Mouse (Mus musculus) liver, adult (tissue): ENCODE measurements around the gene Fnbp1.
A peak's percentile ranks its signal among the peaks of the same experiment; 100 is the strongest.

Experiments
- GATA4 ChIP-seq: IDR thresholded peaks from 2 replicates; pipeline ENCODE4 v1.6.1; 2014; ENCODE audit warnings: mild to moderate bottlenecking, low read length; ENCODE audit not compliant: insufficient replicate concordance

The Fnbp1 gene

DNA sequence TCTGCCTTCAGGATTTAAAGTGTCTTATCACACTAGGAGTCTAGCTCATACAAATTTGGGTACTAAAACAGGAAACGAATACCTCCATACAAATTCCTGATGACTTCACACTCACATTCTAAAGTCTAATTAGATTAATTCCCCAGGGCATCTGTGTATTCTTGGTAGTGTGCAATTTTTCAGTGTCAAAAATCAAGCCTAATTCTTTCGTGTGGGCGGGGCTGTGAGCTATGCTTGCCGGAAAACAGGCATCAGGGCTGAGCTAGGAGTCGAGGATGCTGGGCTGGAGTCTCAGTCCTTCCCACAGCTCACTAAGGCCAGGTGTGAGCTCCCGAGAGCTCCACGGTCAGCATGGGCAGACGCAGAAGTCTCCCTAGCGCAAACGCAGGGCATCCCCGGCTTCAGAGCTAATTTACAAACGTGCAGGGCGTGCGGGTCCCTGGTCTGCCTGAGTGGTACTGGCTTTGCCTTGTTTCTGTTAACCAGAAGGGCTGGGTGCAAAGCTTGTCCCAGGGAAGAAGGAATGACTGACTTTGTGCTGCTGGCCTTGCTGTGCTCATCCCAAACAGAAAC lies 4.7 kb downstream of the Fnbp1 start:
- TF ChIP-seq GATA4: no peak

DNA sequence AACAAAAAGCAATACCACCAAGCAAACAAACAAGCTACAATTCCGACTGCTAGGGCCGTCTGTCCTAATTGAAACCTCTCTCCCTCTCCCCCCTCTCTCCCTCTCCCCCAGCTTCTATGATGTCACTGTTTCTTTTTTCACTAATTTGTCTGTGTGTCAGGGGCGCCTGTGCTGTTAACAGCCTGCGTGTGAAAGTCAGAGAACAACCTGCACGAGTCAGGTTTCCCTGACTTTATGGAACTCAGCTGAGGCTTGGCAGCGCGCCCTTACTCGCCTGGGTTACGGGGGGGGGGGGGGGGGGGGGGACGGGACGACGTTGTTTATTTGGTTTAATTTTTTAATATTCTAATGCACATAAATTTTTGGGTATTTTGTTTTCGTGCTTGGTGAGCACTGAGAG lies 5.5 kb downstream of the Fnbp1 start:
- TF ChIP-seq GATA4: no peak

DNA sequence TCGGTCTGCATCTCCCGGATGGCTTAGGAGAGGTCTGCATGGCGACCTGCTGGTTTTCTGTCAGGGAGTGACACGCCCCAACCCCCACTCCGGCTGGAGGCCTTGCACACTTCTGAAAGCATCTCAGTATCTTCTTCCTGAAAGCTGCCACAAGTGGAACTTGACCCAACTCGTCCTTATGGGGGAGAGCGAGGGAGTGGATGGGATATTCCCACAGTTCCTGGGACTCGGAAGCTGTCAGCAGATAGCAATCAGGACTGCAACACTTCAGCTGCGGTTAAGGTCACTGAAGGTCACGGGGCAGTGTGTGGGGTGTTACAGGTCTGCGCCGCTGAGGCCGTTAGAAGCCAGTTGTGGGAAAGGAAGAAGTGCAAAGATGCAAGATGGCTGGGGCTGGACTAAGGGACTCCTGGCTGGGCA lies 6.3 kb downstream of the Fnbp1 start:
- TF ChIP-seq GATA4: no peak; the same call in 1 of the 2 replicates

DNA sequence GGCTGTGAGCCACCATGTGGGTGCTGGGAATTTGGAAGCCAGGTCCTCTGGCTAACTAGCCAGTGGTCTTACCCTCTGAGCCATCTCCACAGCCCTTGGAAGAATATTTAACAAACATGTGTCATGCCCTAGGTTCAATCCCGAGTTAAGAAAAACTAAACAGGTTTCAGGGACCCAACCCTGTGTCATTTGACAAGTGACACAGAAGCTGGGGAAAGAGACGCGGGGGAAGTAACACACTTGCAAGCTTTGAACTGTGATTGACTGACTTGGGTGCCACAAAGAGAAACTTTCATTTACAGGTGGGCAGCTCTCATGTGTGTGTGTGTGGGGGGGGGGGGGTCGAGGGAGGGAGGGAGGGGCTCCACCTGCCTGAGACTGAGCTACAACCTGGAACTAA lies 7.8 kb downstream of the Fnbp1 start:
- no peak for TF ChIP-seq GATA4

DNA sequence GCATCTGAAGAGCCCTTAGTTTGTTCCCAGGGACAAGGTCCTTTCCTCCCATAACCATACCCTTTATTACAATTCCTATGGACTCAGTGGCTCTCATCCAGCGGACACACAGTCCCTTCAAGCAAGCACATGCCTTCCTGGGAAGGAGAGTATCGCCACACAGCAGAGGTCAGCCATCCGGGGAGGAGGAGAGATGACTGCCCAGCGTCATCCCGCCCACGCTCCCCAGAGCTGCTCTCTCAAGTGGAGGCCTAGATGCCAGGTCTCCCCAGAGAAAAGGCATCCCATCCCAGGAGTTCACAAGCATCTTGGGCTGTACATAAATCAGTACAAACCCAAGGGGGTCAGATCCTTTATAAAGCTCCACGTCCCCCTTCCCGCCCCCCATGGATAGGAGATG lies 9.1 kb downstream of the Fnbp1 start:
- no peak for TF ChIP-seq GATA4

DNA sequence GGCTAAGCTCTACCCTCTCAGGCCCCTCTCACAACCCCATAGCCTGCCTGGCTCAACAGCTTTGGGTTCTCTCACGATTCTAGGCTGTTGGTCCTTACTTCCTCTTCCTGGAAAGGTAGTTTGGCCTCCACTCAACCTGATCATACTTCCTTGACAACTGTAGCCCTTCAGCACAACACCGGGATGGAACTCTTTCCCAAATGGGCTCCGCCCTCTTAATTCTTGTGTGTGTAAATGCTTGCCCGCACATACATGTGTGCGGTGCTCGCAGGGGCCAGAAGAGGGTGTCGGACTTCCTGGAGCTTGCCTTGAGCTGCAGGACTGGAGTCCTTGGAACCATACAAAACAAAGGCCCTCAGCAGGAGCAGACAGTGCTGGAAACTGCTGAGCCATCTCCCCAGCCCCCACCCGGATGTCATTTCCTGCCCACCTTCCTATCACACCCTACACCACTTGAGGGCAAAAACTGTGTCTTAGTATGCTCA lies 11.0 kb downstream of the Fnbp1 start:
- no peak for TF ChIP-seq GATA4

DNA sequence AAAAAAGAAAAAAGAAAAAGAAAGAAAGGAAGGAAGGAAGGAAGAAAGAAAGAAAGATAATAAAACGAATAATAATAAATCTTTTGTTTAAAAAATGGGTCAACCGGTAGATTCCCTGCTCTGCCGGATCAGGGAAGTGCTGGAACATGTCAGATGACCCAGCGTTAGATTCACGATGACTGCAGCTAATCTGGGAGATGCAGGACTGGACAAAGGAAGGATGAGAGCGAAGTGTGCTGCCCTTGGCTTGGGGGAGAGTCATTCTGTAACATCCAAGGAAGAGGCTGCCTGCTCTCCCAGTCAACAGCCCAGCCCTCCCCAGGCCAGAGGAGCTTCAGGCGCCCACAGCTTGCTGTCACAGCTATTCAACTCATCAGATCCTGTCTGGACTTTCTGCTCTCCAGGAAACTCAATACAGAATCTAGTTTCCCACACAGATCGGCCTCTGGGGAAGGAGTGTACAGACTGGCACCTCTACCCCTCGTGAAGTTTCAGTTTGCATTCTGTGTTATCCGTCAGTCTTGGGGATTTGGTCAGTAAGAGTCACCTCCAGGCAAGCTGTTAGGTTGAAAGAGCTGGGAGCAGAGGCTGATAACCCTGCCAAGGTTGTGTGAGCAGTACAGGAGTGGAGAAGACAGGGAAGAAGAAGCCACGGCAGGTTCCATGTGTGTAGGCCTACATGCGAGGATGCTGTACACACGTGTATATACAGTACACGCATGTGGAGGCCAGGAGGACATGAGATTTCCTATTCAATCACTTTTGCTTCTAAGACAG lies 11.9 kb downstream of the Fnbp1 start:
- TF ChIP-seq GATA4: peak; percentile 51; the same call in 1 of the 2 replicates

DNA sequence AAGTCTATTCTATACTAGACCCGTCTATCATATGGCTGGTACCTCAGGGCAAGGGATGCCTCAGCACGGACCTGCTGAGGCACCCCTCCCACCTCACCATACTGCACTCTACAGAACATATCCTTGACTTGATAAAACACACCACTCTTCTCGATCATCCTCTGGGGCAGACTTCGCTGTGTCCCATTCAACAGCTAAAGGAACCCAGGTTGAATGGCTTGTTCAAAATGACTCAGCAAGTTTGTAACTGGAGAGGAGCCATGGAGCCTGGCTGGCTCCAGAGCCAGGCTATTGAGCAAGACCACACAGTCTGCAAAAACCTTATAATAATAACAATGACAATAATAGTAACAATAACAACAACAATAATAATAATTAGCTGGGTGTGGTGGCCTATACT lies 13.9 kb downstream of the Fnbp1 start:
- no peak for TF ChIP-seq GATA4

DNA sequence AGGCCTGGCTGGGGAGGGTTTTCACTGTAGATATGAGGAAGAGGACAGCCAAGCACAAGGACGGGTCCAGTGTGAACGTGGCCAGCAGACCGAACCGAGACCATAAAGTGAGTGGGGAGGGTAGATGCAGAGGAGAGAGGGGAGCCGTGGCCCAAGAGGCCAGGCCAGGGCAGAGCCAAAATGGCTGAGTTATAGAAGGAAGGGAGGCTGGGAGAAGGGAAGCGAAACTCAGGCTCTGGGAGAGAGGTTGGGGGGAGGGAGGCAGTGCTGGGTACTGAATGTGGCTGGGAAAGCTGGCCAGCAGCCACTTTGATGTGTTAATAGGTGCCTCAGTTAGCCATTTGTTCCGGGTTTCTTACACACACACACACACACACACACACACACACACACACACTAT lies 14.6 kb downstream of the Fnbp1 start:
- no peak for TF ChIP-seq GATA4

DNA sequence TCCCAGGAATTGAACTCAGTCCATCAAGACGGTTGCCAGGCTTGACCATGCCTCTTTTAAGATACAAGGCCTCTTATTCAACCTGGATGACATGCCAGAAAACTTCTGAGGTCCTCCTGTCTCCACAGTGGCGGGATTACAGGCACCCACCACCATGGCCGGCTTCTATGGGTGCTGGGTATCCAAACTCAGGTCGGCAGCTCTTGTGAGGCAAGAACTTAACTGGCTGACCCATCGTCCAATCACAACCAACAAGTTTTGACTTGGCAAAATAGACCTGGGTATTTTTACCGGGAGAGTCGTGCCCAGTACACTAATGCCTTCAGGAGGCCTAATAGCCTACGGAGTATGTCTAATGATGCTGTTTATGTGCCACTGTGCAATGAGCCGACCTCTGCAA lies 15.8 kb downstream of the Fnbp1 start:
- TF ChIP-seq GATA4: no peak

DNA sequence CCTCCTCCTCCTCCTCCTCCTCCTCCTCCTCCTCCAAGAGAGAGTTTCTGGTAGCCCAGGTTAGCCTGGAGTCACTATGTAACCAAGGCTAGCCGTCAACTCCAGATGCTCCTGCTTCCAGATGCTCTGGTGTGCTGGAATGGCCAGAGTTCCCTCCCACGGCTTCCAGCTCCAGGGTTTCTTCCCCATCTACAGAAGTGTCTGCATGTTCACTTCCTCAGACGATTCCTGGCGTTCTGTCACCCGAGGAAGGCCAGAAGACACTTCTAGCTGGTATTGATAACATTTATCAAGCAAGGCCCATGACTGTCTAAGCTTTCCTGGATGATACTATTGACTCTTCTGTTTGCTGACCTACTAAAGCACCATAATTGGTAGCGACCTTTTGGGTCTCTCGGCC lies 16.7 kb downstream of the Fnbp1 start:
- TF ChIP-seq GATA4: no peak; the same call in 1 of the 2 replicates

DNA sequence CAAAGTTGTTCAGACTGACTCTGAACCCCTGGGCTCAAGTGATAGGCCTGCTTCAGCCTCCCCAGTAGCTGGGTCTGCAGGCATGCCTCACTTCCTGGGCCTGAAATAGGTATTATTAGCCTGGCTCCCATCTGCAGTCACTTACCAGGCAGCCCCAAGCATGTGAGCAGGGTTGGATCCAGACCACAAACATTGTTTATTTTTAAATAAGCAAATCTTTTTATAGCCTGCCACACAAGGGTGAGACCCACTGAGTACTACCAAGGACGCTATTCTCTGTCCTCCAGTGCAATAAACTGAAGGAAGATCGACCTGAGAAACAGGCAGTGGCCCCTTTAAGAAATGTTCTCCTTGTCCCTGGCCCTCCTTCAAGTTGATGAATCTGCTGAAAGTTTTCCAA lies 17.1 kb downstream of the Fnbp1 start:
- no peak for TF ChIP-seq GATA4

DNA sequence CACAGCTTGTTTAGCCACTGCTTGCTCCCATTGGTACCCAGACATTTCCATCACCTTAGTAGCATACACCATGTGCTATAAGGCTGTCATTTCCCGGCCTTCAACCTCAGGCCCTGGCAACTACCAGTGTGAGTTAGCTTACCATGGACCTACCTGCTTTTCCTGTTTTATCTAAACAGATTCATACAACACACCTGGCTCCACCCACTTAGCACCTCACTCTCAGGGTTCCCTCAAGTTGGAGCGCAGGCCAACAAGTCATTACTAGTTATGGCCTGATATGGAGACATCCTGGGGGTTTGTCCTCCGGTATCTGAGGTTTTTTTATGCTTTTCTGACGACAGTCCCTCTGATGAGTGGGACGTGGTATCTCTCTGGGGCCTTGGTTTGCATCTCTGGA lies 18.3 kb downstream of the Fnbp1 start:
- no peak for TF ChIP-seq GATA4

DNA sequence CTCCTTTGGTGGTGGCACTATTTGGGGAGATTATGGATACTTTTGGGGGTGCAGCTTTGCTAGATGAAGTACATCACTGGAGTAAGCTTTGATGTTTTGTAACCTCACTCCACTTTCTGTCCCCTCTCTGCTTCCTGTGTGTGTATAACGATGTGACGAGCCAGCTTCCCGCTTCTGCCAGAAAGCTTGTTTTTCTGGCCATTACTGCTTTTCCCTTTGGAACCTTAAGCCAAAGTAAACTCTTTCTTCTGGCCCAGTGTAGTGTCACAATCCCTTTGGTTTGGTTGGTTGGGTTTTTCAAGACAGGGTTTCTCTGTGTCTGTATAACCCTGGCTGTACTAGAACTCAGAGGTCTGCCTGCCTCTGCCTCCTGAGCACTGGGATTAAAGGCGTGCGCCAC lies 19.0 kb downstream of the Fnbp1 start:
- TF ChIP-seq GATA4: no peak

DNA sequence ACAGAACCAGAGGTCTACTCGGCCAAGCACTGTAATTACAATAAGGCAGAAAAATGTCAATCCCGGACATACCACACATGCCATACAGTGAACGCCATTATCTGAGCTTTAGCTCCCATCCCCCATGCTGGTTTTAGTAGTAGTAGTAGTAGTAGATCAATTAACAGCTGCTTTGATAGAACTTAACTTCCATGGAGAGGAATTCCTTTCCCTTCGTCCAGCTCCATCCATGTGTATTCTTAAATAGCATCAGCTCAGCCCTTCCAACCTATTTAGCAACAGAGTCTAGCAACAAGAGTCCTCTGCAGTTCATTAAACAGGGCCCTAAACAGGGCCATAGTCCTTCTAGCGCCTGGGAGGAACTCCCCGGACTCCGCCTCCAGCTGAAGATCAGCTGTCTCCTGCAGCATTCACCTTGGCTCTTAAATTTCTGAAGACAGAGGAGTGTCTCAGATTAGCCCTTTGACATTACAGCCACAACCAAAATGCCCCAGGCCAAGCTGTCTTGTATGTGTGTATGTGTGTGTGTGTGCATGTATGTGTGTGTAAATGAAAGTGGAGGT lies 20.6 kb downstream of the Fnbp1 start:
- no peak for TF ChIP-seq GATA4

DNA sequence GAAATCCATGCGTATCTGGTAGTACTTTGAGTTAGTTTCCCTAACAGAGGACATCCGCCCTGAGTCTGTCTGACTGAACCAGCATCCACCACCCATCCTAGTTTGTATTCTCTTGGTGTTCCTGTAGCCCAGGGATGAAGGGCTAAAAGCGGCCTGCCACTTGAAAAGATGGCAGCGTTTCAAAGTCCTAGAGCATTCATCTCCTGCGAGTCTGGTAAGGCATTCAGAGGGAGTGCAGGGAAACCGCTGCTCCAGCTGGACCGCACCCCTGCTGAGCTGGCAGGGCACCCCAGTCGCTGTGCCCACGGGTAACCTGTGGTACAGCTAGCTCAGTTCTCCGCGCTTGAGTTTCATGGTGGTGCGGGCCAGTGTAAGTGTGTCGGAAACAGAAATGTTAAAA lies 22.0 kb downstream of the Fnbp1 start:
- TF ChIP-seq GATA4: no peak
